Mouse (Mus musculus) midbrain, embryonic 12.5 days (tissue): Measurements from ENCODE around the gene Pde3b. TPM values are rescaled to one million over a fixed set of nuclear protein-coding genes. Genes with fewer than 3 reads are reported as not detected.

Source experiments
- ATAC-seq: fragments of 200-750 bp; cut with Nextera tagmentation; 2 replicates; pipeline ENCODE4 v1.8.0; 2017; ENCODE audit warnings: low read depth, moderate TSS enrichment, moderate library complexity; ENCODE audit not compliant: low FRiP score
- H3K27ac ChIP-seq: fragments of 300-500 bp; sonication (generic); replicated peaks from 2 replicates; pipeline ENCODE4 v1.5.1; 2016; ENCODE audit warnings: mild to moderate bottlenecking
- H3K27me3 ChIP-seq: fragments of 300-500 bp; sonication (generic); 2 replicates; pipeline ENCODE4 v1.6.1; 2016; ENCODE audit warnings: mild to moderate bottlenecking
- H3K36me3 ChIP-seq: fragments of 300-500 bp; sonication (generic); 2 replicates; pipeline ENCODE4 v1.6.1; 2016
- H3K4me1 ChIP-seq: fragments of 300-500 bp; sonication (generic); 2 replicates; pipeline ENCODE4 v1.6.1; 2016
- H3K4me2 ChIP-seq: fragments of 300-500 bp; sonication (generic); replicated peaks from 2 replicates; pipeline ENCODE4 v1.6.1; 2016; ENCODE audit warnings: mild to moderate bottlenecking, moderate library complexity
- H3K4me3 ChIP-seq: fragments of 300-500 bp; sonication (generic); 2 replicates; pipeline ENCODE4 v1.5.1; 2016; ENCODE audit warnings: mild to moderate bottlenecking
- H3K9ac ChIP-seq: fragments of 300-500 bp; sonication (generic); replicated peaks from 2 replicates; pipeline ENCODE4 v1.6.1; 2016; ENCODE audit warnings: mild to moderate bottlenecking, moderate library complexity
- H3K9me3 ChIP-seq: fragments of 300-500 bp; sonication (generic); 2 replicates; pipeline ENCODE4 v1.6.1; 2016; ENCODE audit warnings: mild to moderate bottlenecking
- WGBS: fragments of 180-500 bp; shearing (Covaris S2); methylation state at CpG from one replicate; pipeline ENCODE4 v1.1.7; 2016; 5-methylcytosine and 5-hydroxymethylcytosine counted together
- polyA plus RNA-seq: library from polyadenylated mRNA; unstranded; fragments of >200 nt; fragmentation: Nextera tagmentation; extraction: Ambion mirVana; gene quantifications from 2 replicates; pipeline ENCODE4 v1.2.1, GENCODE M21; 2016

Gene Pde3b
- polyA plus RNA-seq, 1 experiment from 2014 or later = 9.9 TPM

DNA sequence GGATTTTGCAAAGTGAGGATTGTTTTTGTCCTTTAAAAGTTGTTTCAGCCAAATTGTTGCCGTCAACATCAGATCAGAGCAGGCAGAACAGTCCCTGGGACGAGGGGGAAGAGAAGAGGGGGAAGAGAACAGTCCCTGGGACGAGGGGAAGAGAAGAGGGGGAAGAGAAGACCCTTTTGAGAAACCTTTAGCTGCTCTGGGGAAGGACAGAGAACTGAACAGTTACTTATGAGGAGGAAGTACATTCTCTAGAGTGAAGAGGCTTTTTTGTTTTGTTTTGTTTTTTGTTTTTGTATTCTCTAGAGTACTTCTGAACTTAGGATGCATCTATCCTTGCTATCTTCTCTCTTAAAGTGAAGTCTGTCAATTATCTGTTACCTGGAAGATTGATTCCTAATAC is 37.8 kb downstream of the Pde3b start:
- Histone ChIP-seq H3K36me3 (no peaks in the 10 kb centered on the region), H3K4me3 (no peak overlapping the region)
- 69% methylated on average over 3 of the region's 3 CpGs for WGBS

GRCm38 (mm10) chr7:114453300-114453990 is 38.4 kb downstream of the Pde3b start:
- H3K9ac ChIP-seq = no peak overlapping the region
- ATAC-seq = no peak

More for the DNA sequence above, 37.8 kb downstream of the Pde3b start:
- Histone ChIP-seq H3K27ac (no peak overlapping the region), H3K4me2 (no peak overlapping the region), H3K9me3 (no peaks in the 10 kb centered on the region), H3K27me3 (no peaks in the 10 kb centered on the region), H3K4me1 (no peaks in the 10 kb centered on the region), H3K9ac (no peak overlapping the region)
- ATAC-seq = no peak

DNA sequence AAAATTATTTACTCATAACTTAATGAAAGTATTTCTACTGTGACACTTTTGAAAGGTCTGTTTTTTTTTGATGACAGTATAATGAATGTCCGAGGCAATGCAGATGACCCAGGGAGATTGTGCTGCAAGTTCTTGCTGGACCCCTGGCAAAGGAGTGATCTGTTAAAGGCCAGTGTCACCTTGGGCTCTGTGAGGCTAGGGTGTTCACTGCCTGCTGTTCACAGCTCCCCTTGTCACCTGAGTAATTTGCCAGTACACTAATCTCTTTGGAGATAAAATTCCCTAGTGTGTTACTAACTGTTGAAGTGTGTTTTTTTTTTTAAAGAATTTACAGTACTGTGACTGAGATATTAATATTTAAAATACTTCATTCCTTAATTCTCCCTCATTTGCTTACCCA is 39.8 kb downstream of the Pde3b start:
- 86% methylated on average over 1 of the region's 1 CpGs for WGBS
- Histone ChIP-seq H3K27ac (no peak overlapping the region), H3K4me2 (no peak overlapping the region), H3K9ac (no peak overlapping the region), H3K4me1 (no peaks in the 10 kb centered on the region), H3K27me3 (no peaks in the 10 kb centered on the region), H3K36me3 (no peaks in the 10 kb centered on the region), H3K4me3 (no peak overlapping the region), H3K9me3 (no peaks in the 10 kb centered on the region)
- ATAC-seq = no peak

More at GRCm38 (mm10) chr7:114453300-114453990, 38.4 kb downstream of the Pde3b start:
- H3K36me3 ChIP-seq = no peaks in the 10 kb centered on the region
- H3K27ac ChIP-seq = no peak overlapping the region
- no peak overlapping the region for H3K4me3 ChIP-seq
- H3K27me3 ChIP-seq = no peaks in the 10 kb centered on the region
- H3K9me3 ChIP-seq = no peaks in the 10 kb centered on the region
- WGBS = 92% methylated on average over 5 of the region's 5 CpGs
- H3K4me1 ChIP-seq = no peaks in the 10 kb centered on the region
- no peak overlapping the region for H3K4me2 ChIP-seq

- H3K4me1 ChIP-seq = no peaks in the 10 kb centered on the region
- H3K27ac ChIP-seq = no peak overlapping the region
- no peaks in the 10 kb centered on the region for H3K9me3 ChIP-seq
- no peak overlapping the region for H3K4me2 ChIP-seq
- no peak overlapping the region for H3K9ac ChIP-seq
- no peak for ATAC-seq
- no peaks in the 10 kb centered on the region for H3K27me3 ChIP-seq
- WGBS = 82% methylated on average over 4 of the region's 4 CpGs
- H3K4me3 ChIP-seq = no peak overlapping the region
- H3K36me3 ChIP-seq = no peaks in the 10 kb centered on the region
These were observed 41.8 kb downstream of the Pde3b start for GRCm38 (mm10) chr7:114456904-114457303.

DNA sequence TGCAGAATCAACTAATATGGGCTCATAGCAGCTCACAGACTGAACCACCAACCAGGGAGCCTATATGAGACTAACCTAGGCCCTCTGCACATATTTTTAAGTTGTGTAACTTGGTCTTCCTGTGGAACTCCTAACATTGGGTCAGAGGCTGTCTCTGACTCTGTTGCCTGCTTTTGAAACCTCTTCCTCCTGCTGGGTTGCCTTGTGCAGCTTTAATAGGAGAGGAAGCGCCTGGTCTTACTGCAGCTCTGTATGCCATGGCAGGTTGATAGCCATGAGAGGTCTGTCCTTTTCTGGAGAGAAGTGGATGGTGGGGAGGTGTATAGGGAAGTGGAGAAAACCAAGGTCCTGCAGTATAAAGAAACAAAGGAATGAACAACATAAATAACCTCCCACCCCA is 44.8 kb downstream of the Pde3b start:
- no peak overlapping the region for H3K4me2 ChIP-seq
- ATAC-seq = no peak
- H3K9me3 ChIP-seq = no peaks in the 10 kb centered on the region
- WGBS = 42% methylated on average over 1 of the region's 1 CpGs
- no peaks in the 10 kb centered on the region for H3K36me3 ChIP-seq
- no peaks in the 10 kb centered on the region for H3K27me3 ChIP-seq
- no peak overlapping the region for H3K4me3 ChIP-seq
- H3K27ac ChIP-seq = no peak overlapping the region
- no peak overlapping the region for H3K9ac ChIP-seq
- H3K4me1 ChIP-seq = no peaks in the 10 kb centered on the region

DNA sequence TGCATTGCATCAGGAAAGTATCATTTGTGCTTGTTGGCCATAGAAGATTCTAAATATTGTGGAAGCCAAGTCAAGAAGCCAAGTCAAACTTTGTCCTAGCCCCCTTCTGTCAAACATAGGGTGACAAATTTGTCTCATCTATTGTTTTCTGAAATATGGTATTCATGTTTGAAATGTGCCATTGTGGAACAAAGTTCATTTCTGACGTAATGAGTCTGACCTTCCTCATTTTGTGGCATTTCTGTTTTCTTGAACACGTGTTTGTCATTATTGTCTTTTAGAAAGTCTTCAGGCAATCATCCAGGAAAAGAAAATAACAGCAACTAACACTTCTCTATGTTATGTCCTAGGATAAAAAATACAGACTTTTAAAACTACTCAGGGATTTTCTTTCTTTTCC is 46.6 kb downstream of the Pde3b start:
- no peak overlapping the region for H3K4me3 ChIP-seq
- H3K9me3 ChIP-seq = no peaks in the 10 kb centered on the region
- no peak for ATAC-seq
- no peak overlapping the region for H3K4me2 ChIP-seq
- WGBS = 91% methylated on average over 2 of the region's 2 CpGs
- no peaks in the 10 kb centered on the region for H3K36me3 ChIP-seq
- no peak overlapping the region for H3K27ac ChIP-seq
- no peaks in the 10 kb centered on the region for H3K27me3 ChIP-seq
- no peak overlapping the region for H3K9ac ChIP-seq
- H3K4me1 ChIP-seq = no peaks in the 10 kb centered on the region

- no peaks in the 10 kb centered on the region for H3K27me3 ChIP-seq
- no peaks in the 10 kb centered on the region for H3K4me1 ChIP-seq
- H3K27ac ChIP-seq = no peak overlapping the region
- H3K9ac ChIP-seq = no peak overlapping the region
- H3K4me3 ChIP-seq = no peak overlapping the region
- H3K4me2 ChIP-seq = no peak overlapping the region
- no peaks in the 10 kb centered on the region for H3K36me3 ChIP-seq
- no peaks in the 10 kb centered on the region for H3K9me3 ChIP-seq
- ATAC-seq = no peak
- WGBS = 91% methylated on average over 3 of the region's 3 CpGs
These were observed 51.3 kb downstream of the Pde3b start for GRCm38 (mm10) chr7:114466358-114466757.

DNA sequence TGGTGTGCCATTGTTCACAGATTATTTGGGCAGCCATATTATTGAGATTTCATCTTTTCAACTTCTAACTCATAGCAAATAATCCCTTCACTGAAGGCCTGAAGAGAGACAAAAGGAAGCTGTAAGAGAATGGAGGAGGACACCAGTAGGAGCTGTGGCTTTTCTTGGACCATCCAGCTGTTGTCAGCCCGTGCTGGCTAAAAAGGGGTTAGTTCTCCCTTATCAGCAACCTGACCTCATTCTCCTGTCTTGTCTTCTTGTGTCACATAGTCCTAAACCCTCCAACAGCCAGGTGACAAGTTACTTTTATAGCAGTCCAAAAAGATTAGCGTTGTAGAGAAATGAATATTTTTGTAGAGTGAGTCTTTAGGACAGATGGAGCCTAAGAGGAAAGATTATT is 57.4 kb downstream of the Pde3b start:
- WGBS = 51% methylated on average over 2 of the region's 2 CpGs
- Histone ChIP-seq H3K36me3 (no peaks in the 10 kb centered on the region), H3K4me3 (no peak overlapping the region), H3K9me3 (no peaks in the 10 kb centered on the region), H3K4me2 (no peak overlapping the region), H3K27ac (no peak overlapping the region), H3K9ac (no peak overlapping the region), H3K4me1 (no peaks in the 10 kb centered on the region), H3K27me3 (no peaks in the 10 kb centered on the region)
- no peak for ATAC-seq

DNA sequence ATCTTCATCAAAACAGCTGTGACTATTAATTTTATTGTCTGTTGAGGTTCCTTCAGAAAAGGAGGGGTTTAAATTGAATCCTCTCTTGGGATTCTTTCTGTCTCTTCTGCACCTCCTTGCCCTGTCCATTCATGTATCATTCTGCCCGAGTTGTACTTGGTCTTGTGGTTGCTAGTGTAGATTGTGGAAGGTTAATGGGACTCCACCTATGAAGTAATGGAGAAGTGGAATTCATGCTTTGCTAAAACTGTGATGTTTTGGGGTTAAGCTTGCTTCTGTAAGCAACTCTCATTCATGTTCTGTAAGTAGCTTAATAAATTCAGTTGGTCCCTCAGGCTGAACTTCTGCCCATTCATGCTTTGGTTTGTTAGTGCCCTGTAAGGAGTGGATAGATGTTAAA is 59.8 kb downstream of the Pde3b start:
- no peaks in the 10 kb centered on the region for H3K36me3 ChIP-seq
- H3K4me1 ChIP-seq = no peaks in the 10 kb centered on the region
- H3K9ac ChIP-seq = no peak overlapping the region
- H3K4me3 ChIP-seq = no peak overlapping the region
- H3K9me3 ChIP-seq = no peaks in the 10 kb centered on the region
- WGBS = 81% methylated on average over 1 of the region's 1 CpGs
- no peak overlapping the region for H3K27ac ChIP-seq
- no peak for ATAC-seq
- H3K27me3 ChIP-seq = no peaks in the 10 kb centered on the region
- no peak overlapping the region for H3K4me2 ChIP-seq

DNA sequence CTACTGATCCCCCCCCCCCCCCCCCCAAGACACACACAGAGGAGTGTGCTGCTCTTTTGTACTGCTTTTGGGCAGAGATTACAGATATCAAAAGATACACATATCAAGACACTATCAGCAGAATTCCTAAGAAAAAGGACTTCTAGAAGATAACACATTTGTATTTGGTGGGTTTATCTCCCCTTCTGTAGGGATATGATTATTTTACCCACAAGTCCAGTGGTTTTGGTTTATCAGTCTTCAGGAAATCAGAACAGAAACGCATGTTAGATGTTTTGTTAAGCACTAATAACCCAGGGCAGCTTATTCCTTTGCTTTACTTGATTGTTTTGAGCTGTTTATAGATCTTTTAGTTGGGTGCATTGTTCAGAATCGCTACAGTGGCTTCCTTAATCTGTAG is 62.8 kb downstream of the Pde3b start:
- H3K36me3 ChIP-seq = no peaks in the 10 kb centered on the region
- no peak overlapping the region for H3K4me3 ChIP-seq
- no peak for ATAC-seq
- no peaks in the 10 kb centered on the region for H3K4me1 ChIP-seq
- no peak overlapping the region for H3K4me2 ChIP-seq
- WGBS = 88% methylated on average over 2 of the region's 2 CpGs
- H3K27me3 ChIP-seq = no peaks in the 10 kb centered on the region
- no peak overlapping the region for H3K9ac ChIP-seq
- no peak overlapping the region for H3K27ac ChIP-seq
- no peaks in the 10 kb centered on the region for H3K9me3 ChIP-seq

DNA sequence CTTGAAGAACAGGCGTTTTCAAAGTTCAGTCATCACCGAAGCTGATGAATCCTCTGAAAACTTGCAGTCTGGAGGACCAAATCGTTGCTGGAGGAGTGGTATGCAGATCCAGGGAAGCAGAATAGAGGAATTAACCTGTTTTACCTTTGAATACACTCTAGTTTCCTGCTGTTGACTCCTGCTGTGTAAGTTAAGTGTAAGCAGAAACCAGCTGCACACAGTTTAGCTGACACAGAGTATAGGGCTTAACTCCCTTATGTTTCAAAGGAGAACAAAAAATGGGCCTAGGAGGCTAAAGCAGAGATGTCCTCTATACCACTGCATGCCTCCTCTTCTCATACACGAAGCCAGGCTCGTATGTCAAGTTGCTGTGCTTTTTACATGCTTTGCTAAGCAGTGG is 63.8 kb downstream of the Pde3b start:
- H3K9me3 ChIP-seq = no peaks in the 10 kb centered on the region
- no peak for ATAC-seq
- no peak overlapping the region for H3K9ac ChIP-seq
- H3K27me3 ChIP-seq = no peaks in the 10 kb centered on the region
- H3K4me1 ChIP-seq = no peaks in the 10 kb centered on the region
- H3K27ac ChIP-seq = no peak overlapping the region
- 14% methylated on average over 5 of the region's 5 CpGs for WGBS
- no peaks in the 10 kb centered on the region for H3K36me3 ChIP-seq
- no peak overlapping the region for H3K4me2 ChIP-seq
- H3K4me3 ChIP-seq = no peak overlapping the region

- H3K4me3 ChIP-seq = no peak overlapping the region
- WGBS = 79% methylated on average over 4 of the region's 4 CpGs
- no peak for ATAC-seq
These were observed 64.7 kb downstream of the Pde3b start for GRCm38 (mm10) chr7:114479779-114480178.

More at GRCm38 (mm10) chr7:114479779-114480178, 64.7 kb downstream of the Pde3b start:
- Histone ChIP-seq H3K9me3 (no peaks in the 10 kb centered on the region), H3K9ac (no peak overlapping the region), H3K4me1 (no peaks in the 10 kb centered on the region), H3K27me3 (no peaks in the 10 kb centered on the region), H3K36me3 (no peaks in the 10 kb centered on the region), H3K27ac (no peak overlapping the region), H3K4me2 (no peak overlapping the region)
